Mouse (Mus musculus) layer of hippocampus, adult 8-10 months (tissue): ENCODE measurements around the gene Chchd3. TPM values are rescaled to one million over a fixed set of nuclear protein-coding genes. Genes with fewer than 3 reads are reported as not detected.
A peak's percentile ranks its signal among the peaks of the same experiment; 100 is the strongest.

Source experiments
- DNase-seq, 2 experiments: peaks; one replicate each; pipeline ENCODE4 v3.0.0; 2022; ENCODE audit warnings: low spot score in 2 of 2
- total RNA-seq, 4 experiments: library from RNA; stranded (reverse); gene quantifications; 2 replicates each; pipeline ENCODE4 v1.2.4; 2022

The Chchd3 gene
- total RNA-seq, 4 experiments from 2014 or later = 82.5 to 88.4 (median 83.8) TPM

- DNase-seq = peak in 1 of 2 experiments; percentile 21
These were observed 55.5 kb downstream of the Chchd3 start for GRCm38 (mm10) chr6:33004607-33005006.

- DNase-seq = no peak
These were observed 57.1 kb downstream of the Chchd3 start for GRCm38 (mm10) chr6:33002988-33003387.

GRCm38 (mm10) chr6:33001271-33001670, 58.8 kb downstream of the Chchd3 start:
- no peak for DNase-seq

- DNase-seq = no peak
These were observed 63.5 kb downstream of the Chchd3 start for GRCm38 (mm10) chr6:32996597-32996996.

- DNase-seq = no peak
These were observed 66.2 kb downstream of the Chchd3 start for GRCm38 (mm10) chr6:32993847-32994246.

- DNase-seq = no peak
These were observed 69.9 kb downstream of the Chchd3 start for GRCm38 (mm10) chr6:32990061-32990633.

GRCm38 (mm10) chr6:32988561-32988960, 71.5 kb downstream of the Chchd3 start:
- DNase-seq = no peak

GRCm38 (mm10) chr6:32983876-32984275, 76.2 kb downstream of the Chchd3 start:
- DNase-seq = no peak

GRCm38 (mm10) chr6:32981253-32981652, 78.8 kb downstream of the Chchd3 start:
- no peak for DNase-seq

GRCm38 (mm10) chr6:32978811-32979210, 81.2 kb downstream of the Chchd3 start:
- DNase-seq = no peak

- DNase-seq = no peak
These were observed 88.1 kb downstream of the Chchd3 start for GRCm38 (mm10) chr6:32971926-32972325.

GRCm38 (mm10) chr6:32968971-32969370, 91.1 kb downstream of the Chchd3 start:
- no peak for DNase-seq

- DNase-seq = no peak
These were observed 98.0 kb downstream of the Chchd3 start for GRCm38 (mm10) chr6:32962048-32962447.

GRCm38 (mm10) chr6:32961477-32961876, 98.6 kb downstream of the Chchd3 start:
- DNase-seq = no peak

- DNase-seq = no peak
These were observed 100.1 kb downstream of the Chchd3 start for GRCm38 (mm10) chr6:32959816-32960550.

GRCm38 (mm10) chr6:32955481-32955880, 104.6 kb downstream of the Chchd3 start:
- DNase-seq = no peak

GRCm38 (mm10) chr6:32950973-32951372, 109.1 kb downstream of the Chchd3 start:
- no peak for DNase-seq

- no peak for DNase-seq
These were observed 110.4 kb downstream of the Chchd3 start for GRCm38 (mm10) chr6:32949702-32950101.

- no peak for DNase-seq
These were observed 112.8 kb downstream of the Chchd3 start for GRCm38 (mm10) chr6:32947225-32947624.

- DNase-seq = no peak
These were observed 115.1 kb downstream of the Chchd3 start for GRCm38 (mm10) chr6:32944956-32945355.

GRCm38 (mm10) chr6:32943651-32944050, 116.4 kb downstream of the Chchd3 start:
- DNase-seq = no peak

- DNase-seq = no peak
These were observed 119.8 kb downstream of the Chchd3 start for GRCm38 (mm10) chr6:32940299-32940698.

GRCm38 (mm10) chr6:32937643-32938042, 122.4 kb downstream of the Chchd3 start:
- DNase-seq = no peak
